Mouse (Mus musculus): ENCODE data around the gene Tbccd1. TPM values are rescaled to one million over a fixed set of nuclear protein-coding genes. Genes with fewer than 3 reads are reported as not detected.

Tbccd1 gene
- polyA plus RNA-seq (2014; fragmentation: Nextera tagmentation; extraction: Ambion mirVana), result 32.7 and 35.2 TPM in 2 replicates

- H3K36me3 ChIP-seq (ENCODE audit: control insufficient read depth, insufficient read depth, low read length), result no peaks in the 10 kb centered on the region
- no peaks in the 10 kb centered on the region for H3K27me3 ChIP-seq (ENCODE audit: control insufficient read depth, insufficient read depth, low read length)
- H3K4me1 ChIP-seq (ENCODE audit: control insufficient read depth, insufficient read depth, low read length), result peaks cover 12% of the 10 kb centered on the region
- peak; percentile 99 for DNase-seq (ENCODE audit: low spot score)
- H3K4me2 ChIP-seq (ENCODE audit: low read depth), result peak within 1 kb of the TSS; percentile 83
- H3K9ac ChIP-seq (ENCODE audit: low read length), result peak within 1 kb of the TSS; percentile 89
- no peaks in the 10 kb centered on the region for H3K9me3 ChIP-seq (ENCODE audit: control insufficient read depth, low read length)
- peak within 1 kb of the TSS; percentile 53 for H3K27ac ChIP-seq (ENCODE audit: low read depth, low read length)
- peak; percentile 100 for ATAC-seq (ENCODE audit: insufficient read depth, low FRiP score, low TSS enrichment)
- peak within 1 kb of the TSS; percentile 95 for H3K4me3 ChIP-seq (ENCODE audit: low read depth, low read length)
- under 1% methylated on average over 62 of the region's 62 CpGs for WGBS
Measured at GRCm38 (mm10) chr16:22857431-22858113, at the start of gene Tbccd1, which contains the start of gene Dnajb11. TSS of gene Tbccd1 (minus strand) at chr16:22857669. TSS of gene Dnajb11 (plus strand) at chr16:22857845.

DNA sequence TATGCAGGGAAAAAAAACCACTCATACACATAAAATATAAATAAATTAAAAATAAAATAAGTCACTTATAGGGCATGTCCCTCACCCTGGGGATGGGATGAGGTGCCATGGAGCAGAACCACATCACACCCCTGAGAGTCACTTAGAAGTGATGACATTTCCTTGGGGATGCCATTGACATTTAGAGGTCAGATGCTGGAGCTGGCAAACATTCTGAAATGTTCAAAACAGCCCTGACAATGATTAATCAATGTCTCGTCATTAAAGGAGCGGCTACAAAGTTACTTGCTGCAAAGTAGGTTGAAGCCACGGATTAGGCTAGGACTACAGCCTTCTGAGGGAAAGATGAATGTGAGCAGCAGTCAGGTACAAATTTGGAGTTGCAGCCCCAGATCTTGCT, 43.9 kb upstream of the Tbccd1 start:
- no peak overlapping the region for H3K9ac ChIP-seq (ENCODE audit: low read length)
- no peaks in the 10 kb centered on the region for H3K4me1 ChIP-seq (ENCODE audit: control insufficient read depth, insufficient read depth, low read length)
- DNase-seq (ENCODE audit: low spot score) (no peak), ATAC-seq (ENCODE audit: insufficient read depth, low FRiP score, low TSS enrichment) (no peak)
- no peak overlapping the region for H3K4me3 ChIP-seq (ENCODE audit: low read depth, low read length)
- H3K27ac ChIP-seq (ENCODE audit: low read depth, low read length), result no peak overlapping the region
- WGBS, result 83% methylated on average over 3 of the region's 3 CpGs
- no peaks in the 10 kb centered on the region for H3K36me3 ChIP-seq (ENCODE audit: control insufficient read depth, insufficient read depth, low read length)
- no peak overlapping the region for H3K4me2 ChIP-seq (ENCODE audit: low read depth)
- H3K9me3 ChIP-seq (ENCODE audit: control insufficient read depth, low read length), result no peaks in the 10 kb centered on the region
- no peaks in the 10 kb centered on the region for H3K27me3 ChIP-seq (ENCODE audit: control insufficient read depth, insufficient read depth, low read length)

- no peak overlapping the region for H3K4me3 ChIP-seq (ENCODE audit: low read depth, low read length)
- no peaks in the 10 kb centered on the region for H3K4me1 ChIP-seq (ENCODE audit: control insufficient read depth, insufficient read depth, low read length)
- no peak overlapping the region for H3K9ac ChIP-seq (ENCODE audit: low read length)
- no peaks in the 10 kb centered on the region for H3K9me3 ChIP-seq (ENCODE audit: control insufficient read depth, low read length)
- H3K4me2 ChIP-seq (ENCODE audit: low read depth), result no peak overlapping the region
- H3K27ac ChIP-seq (ENCODE audit: low read depth, low read length), result no peak overlapping the region
- H3K27me3 ChIP-seq (ENCODE audit: control insufficient read depth, insufficient read depth, low read length), result no peaks in the 10 kb centered on the region
- 84% methylated on average over 10 of the region's 10 CpGs for WGBS
- ATAC-seq (ENCODE audit: insufficient read depth, low FRiP score, low TSS enrichment) (no peak), DNase-seq (ENCODE audit: low spot score) (no peak)
- no peaks in the 10 kb centered on the region for H3K36me3 ChIP-seq (ENCODE audit: control insufficient read depth, insufficient read depth, low read length)
Measured at GRCm38 (mm10) chr16:22899866-22900570, 42.5 kb upstream of the Tbccd1 start.

GRCm38 (mm10) chr16:22899346-22899745, 41.9 kb upstream of the Tbccd1 start:
- H3K27ac ChIP-seq (ENCODE audit: low read depth, low read length), result no peak overlapping the region
- ATAC-seq (ENCODE audit: insufficient read depth, low FRiP score, low TSS enrichment), result no peak
- H3K27me3 ChIP-seq (ENCODE audit: control insufficient read depth, insufficient read depth, low read length), result no peaks in the 10 kb centered on the region
- no peaks in the 10 kb centered on the region for H3K36me3 ChIP-seq (ENCODE audit: control insufficient read depth, insufficient read depth, low read length)
- H3K9ac ChIP-seq (ENCODE audit: low read length), result no peak overlapping the region
- no peak overlapping the region for H3K4me3 ChIP-seq (ENCODE audit: low read depth, low read length)
- no peaks in the 10 kb centered on the region for H3K9me3 ChIP-seq (ENCODE audit: control insufficient read depth, low read length)
- 46% methylated on average over 5 of the region's 5 CpGs for WGBS
- H3K4me2 ChIP-seq (ENCODE audit: low read depth), result no peak overlapping the region
- no peak for DNase-seq (ENCODE audit: low spot score)
- H3K4me1 ChIP-seq (ENCODE audit: control insufficient read depth, insufficient read depth, low read length), result no peaks in the 10 kb centered on the region

DNA sequence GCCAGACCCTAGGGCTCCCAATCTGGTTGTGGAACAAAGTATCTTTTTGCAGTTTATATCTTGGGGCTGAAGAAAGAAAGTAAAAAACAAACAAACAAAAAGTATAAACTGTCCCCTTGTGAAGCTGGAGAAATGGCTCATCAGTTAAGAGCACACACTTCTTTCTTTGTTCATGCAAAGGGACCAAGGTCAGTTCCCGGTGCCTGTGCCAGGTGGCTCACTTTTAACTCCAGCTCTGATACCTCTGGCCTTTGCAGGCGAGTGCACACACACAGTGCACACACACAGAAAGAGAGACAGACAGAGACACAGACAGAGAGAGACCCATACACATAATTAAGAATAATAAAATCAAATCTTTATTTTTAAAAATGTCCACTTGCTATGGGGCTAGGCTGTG, 39.1 kb upstream of the Tbccd1 start:
- DNase-seq (ENCODE audit: low spot score) (no peak), ATAC-seq (ENCODE audit: insufficient read depth, low FRiP score, low TSS enrichment) (no peak)
- no peaks in the 10 kb centered on the region for H3K4me1 ChIP-seq (ENCODE audit: control insufficient read depth, insufficient read depth, low read length)
- no peaks in the 10 kb centered on the region for H3K36me3 ChIP-seq (ENCODE audit: control insufficient read depth, insufficient read depth, low read length)
- WGBS, result 71% methylated on average over 2 of the region's 2 CpGs
- no peak overlapping the region for H3K27ac ChIP-seq (ENCODE audit: low read depth, low read length)
- no peak overlapping the region for H3K9ac ChIP-seq (ENCODE audit: low read length)
- H3K9me3 ChIP-seq (ENCODE audit: control insufficient read depth, low read length), result no peaks in the 10 kb centered on the region
- no peaks in the 10 kb centered on the region for H3K27me3 ChIP-seq (ENCODE audit: control insufficient read depth, insufficient read depth, low read length)
- no peak overlapping the region for H3K4me3 ChIP-seq (ENCODE audit: low read depth, low read length)
- H3K4me2 ChIP-seq (ENCODE audit: low read depth), result no peak overlapping the region

- Histone ChIP-seq H3K36me3 (ENCODE audit: control insufficient read depth, insufficient read depth, low read length) (no peaks in the 10 kb centered on the region), H3K9me3 (ENCODE audit: control insufficient read depth, low read length) (no peaks in the 10 kb centered on the region), H3K27ac (ENCODE audit: low read depth, low read length) (no peak overlapping the region), H3K4me3 (ENCODE audit: low read depth, low read length) (no peak overlapping the region), H3K4me1 (ENCODE audit: control insufficient read depth, insufficient read depth, low read length) (no peaks in the 10 kb centered on the region), H3K4me2 (ENCODE audit: low read depth) (no peak overlapping the region), H3K27me3 (ENCODE audit: control insufficient read depth, insufficient read depth, low read length) (no peaks in the 10 kb centered on the region), H3K9ac (ENCODE audit: low read length) (no peak overlapping the region)
- WGBS, result 73% methylated on average over 7 of the region's 8 CpGs
- no peak for DNase-seq (ENCODE audit: low spot score)
- no peak for ATAC-seq (ENCODE audit: insufficient read depth, low FRiP score, low TSS enrichment)
Measured at GRCm38 (mm10) chr16:22894095-22894494, 36.6 kb upstream of the Tbccd1 start.

DNA sequence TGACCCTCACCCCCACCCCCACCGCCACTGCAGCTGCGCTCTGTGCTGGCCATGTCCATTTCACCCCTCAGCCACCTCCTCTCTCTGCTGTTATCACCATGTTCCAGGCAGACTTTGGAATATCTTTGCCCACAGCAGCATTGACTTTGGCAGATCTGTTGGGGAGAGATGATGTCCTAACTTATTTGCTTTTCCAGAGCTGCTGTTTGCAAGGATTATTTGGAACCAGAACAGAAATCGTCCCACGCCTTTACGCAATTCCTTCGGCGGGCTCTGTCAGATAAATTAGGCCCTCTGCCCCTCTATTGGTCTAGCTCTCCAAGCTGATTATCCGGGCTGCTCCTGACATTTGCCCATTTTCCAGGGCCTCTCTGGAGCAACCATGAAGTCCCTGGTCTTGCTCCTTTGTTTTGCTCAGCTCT, 34.3 kb upstream of the Tbccd1 start:
- Histone ChIP-seq H3K4me3 (ENCODE audit: low read depth, low read length) (no peak overlapping the region), H3K9me3 (ENCODE audit: control insufficient read depth, low read length) (no peaks in the 10 kb centered on the region), H3K4me1 (ENCODE audit: control insufficient read depth, insufficient read depth, low read length) (no peaks in the 10 kb centered on the region), H3K9ac (ENCODE audit: low read length) (no peak overlapping the region), H3K27ac (ENCODE audit: low read depth, low read length) (no peak overlapping the region), H3K36me3 (ENCODE audit: control insufficient read depth, insufficient read depth, low read length) (no peaks in the 10 kb centered on the region), H3K27me3 (ENCODE audit: control insufficient read depth, insufficient read depth, low read length) (no peaks in the 10 kb centered on the region), H3K4me2 (ENCODE audit: low read depth) (no peak overlapping the region)
- ATAC-seq (ENCODE audit: insufficient read depth, low FRiP score, low TSS enrichment), result no peak
- DNase-seq (ENCODE audit: low spot score), result no peak
- WGBS, result 91% methylated on average over 8 of the region's 8 CpGs

GRCm38 (mm10) chr16:22890683-22891510, 33.4 kb upstream of the Tbccd1 start, which contains the start of gene Ahsg:
TSS of gene Ahsg (plus strand) at chr16:22891277.
- no peak for DNase-seq (ENCODE audit: low spot score)
- Histone ChIP-seq H3K27me3 (ENCODE audit: control insufficient read depth, insufficient read depth, low read length) (no peaks in the 10 kb centered on the region), H3K36me3 (ENCODE audit: control insufficient read depth, insufficient read depth, low read length) (no peaks in the 10 kb centered on the region), H3K4me3 (ENCODE audit: low read depth, low read length) (no peak within 1 kb of the TSS), H3K4me2 (ENCODE audit: low read depth) (no peak within 1 kb of the TSS), H3K4me1 (ENCODE audit: control insufficient read depth, insufficient read depth, low read length) (no peaks in the 10 kb centered on the region), H3K9ac (ENCODE audit: low read length) (no peak within 1 kb of the TSS), H3K9me3 (ENCODE audit: control insufficient read depth, low read length) (no peaks in the 10 kb centered on the region), H3K27ac (ENCODE audit: low read depth, low read length) (no peak within 1 kb of the TSS)
- ATAC-seq (ENCODE audit: insufficient read depth, low FRiP score, low TSS enrichment), result no peak
- 89% methylated on average over 11 of the region's 11 CpGs for WGBS
